Mouse (Mus musculus): ENCODE results near the gene Ksr2.

Gene Ksr2

GRCm38 (mm10) chr5:117516597-117516996 is 102.8 kb downstream of the Ksr2 start:
- in situ Hi-C loops (cut with MboI, MseI), result loop anchor here (10.0 to 25.0 kb wide), 3 partner anchors 438 to 1146 kb away; no protein-coding TSS in a partner anchor

- in situ Hi-C loops (cut with MboI, MseI), result loop anchor here (10.0 to 25.0 kb wide), 3 partner anchors 435 to 1142 kb away; no protein-coding TSS in a partner anchor
These were observed 106.2 kb downstream of the Ksr2 start for GRCm38 (mm10) chr5:117519858-117520495.

GRCm38 (mm10) chr5:117521156-117521555 is 107.4 kb downstream of the Ksr2 start:
- in situ Hi-C loops (cut with MboI, MseI), result loop anchor here (25.0 kb wide), 2 partner anchors 891 to 1141 kb away; no protein-coding TSS in a partner anchor

GRCm38 (mm10) chr5:117521701-117522100 is 107.9 kb downstream of the Ksr2 start:
- in situ Hi-C loops (cut with MboI, MseI), result loop anchor here (25.0 kb wide), 2 partner anchors 891 to 1141 kb away; no protein-coding TSS in a partner anchor

GRCm38 (mm10) chr5:117522471-117522870 is 108.7 kb downstream of the Ksr2 start:
- in situ Hi-C loops (cut with MboI, MseI), result loop anchor here (25.0 kb wide), 2 partner anchors 890 to 1140 kb away; no protein-coding TSS in a partner anchor

- in situ Hi-C loops (cut with MboI, MseI), result loop anchor here (25.0 kb wide), 2 partner anchors 889 to 1139 kb away; no protein-coding TSS in a partner anchor
These were observed 109.2 kb downstream of the Ksr2 start for GRCm38 (mm10) chr5:117523010-117523409.

- in situ Hi-C loops (cut with MboI, MseI), result no loop called here
These were observed 117.2 kb downstream of the Ksr2 start for GRCm38 (mm10) chr5:117530991-117531390.

GRCm38 (mm10) chr5:117539221-117539620 is 125.4 kb downstream of the Ksr2 start:
- in situ Hi-C loops (cut with MboI, MseI), result no loop called here

GRCm38 (mm10) chr5:117541654-117542053 is 127.9 kb downstream of the Ksr2 start:
- in situ Hi-C loops (cut with MboI, MseI), result no loop called here

- in situ Hi-C loops (cut with MboI, MseI), result no loop called here
These were observed 133.0 kb downstream of the Ksr2 start for GRCm38 (mm10) chr5:117546694-117547268.

GRCm38 (mm10) chr5:117550992-117551391 is 137.2 kb downstream of the Ksr2 start:
- in situ Hi-C loops (cut with MboI, MseI), result no loop called here

GRCm38 (mm10) chr5:117552096-117552495 is 138.3 kb downstream of the Ksr2 start:
- in situ Hi-C loops (cut with MboI, MseI), result no loop called here

- in situ Hi-C loops (cut with MboI, MseI), result no loop called here
These were observed 140.7 kb downstream of the Ksr2 start for GRCm38 (mm10) chr5:117554505-117554904.

GRCm38 (mm10) chr5:117556570-117556969 is 142.8 kb downstream of the Ksr2 start:
- in situ Hi-C loops (cut with MboI, MseI), result no loop called here

GRCm38 (mm10) chr5:117561080-117561479 is 147.3 kb downstream of the Ksr2 start:
- in situ Hi-C loops (cut with MboI, MseI), result no loop called here

GRCm38 (mm10) chr5:117566051-117566665 is 152.4 kb downstream of the Ksr2 start:
- in situ Hi-C loops (cut with MboI, MseI), result no loop called here

- in situ Hi-C loops (cut with MboI, MseI), result no loop called here
These were observed 155.5 kb downstream of the Ksr2 start for GRCm38 (mm10) chr5:117569190-117569795.

- in situ Hi-C loops (cut with MboI, MseI), result no loop called here
These were observed 158.6 kb downstream of the Ksr2 start for GRCm38 (mm10) chr5:117572428-117572827.

GRCm38 (mm10) chr5:117574894-117575293 is 161.1 kb downstream of the Ksr2 start:
- in situ Hi-C loops (cut with MboI, MseI), result no loop called here

GRCm38 (mm10) chr5:117577598-117577997 is 163.8 kb downstream of the Ksr2 start:
- in situ Hi-C loops (cut with MboI, MseI), result no loop called here

GRCm38 (mm10) chr5:117581711-117582110 is 167.9 kb downstream of the Ksr2 start:
- in situ Hi-C loops (cut with MboI, MseI), result no loop called here

GRCm38 (mm10) chr5:117584428-117584827 is 170.6 kb downstream of the Ksr2 start:
- in situ Hi-C loops (cut with MboI, MseI), result no loop called here

Data from T-helper 17 cell (primary cell).